Mouse (Mus musculus) retina, adult 2 months (tissue): ENCODE results near the gene Myo1e.

Experiments
- DNase-seq: peaks from one replicate; pipeline ENCODE4 v3.0.0-alpha.2; 2012; ENCODE audit warnings: low read depth, low spot score

The Myo1e gene

DNA sequence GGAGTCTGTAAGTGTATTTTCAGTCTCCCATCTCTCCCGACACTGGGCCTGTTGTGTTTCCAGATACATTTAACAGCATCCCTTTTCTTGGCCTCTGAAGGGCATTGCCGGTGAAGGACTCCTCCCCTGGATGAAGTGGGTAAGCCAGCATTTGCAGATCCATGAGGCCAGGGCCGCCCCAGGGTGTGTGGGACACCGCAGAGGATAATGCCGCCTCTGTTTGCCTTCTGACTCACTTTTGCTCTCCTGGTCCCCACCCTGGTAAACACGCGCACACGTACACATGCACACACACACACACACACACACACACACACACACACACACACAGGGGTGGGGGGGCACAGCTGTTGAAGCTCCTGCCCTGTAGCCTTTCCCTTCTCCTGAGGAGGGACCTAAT, 74.3 kb downstream of the Myo1e start:
- DNase-seq: no peak

DNA sequence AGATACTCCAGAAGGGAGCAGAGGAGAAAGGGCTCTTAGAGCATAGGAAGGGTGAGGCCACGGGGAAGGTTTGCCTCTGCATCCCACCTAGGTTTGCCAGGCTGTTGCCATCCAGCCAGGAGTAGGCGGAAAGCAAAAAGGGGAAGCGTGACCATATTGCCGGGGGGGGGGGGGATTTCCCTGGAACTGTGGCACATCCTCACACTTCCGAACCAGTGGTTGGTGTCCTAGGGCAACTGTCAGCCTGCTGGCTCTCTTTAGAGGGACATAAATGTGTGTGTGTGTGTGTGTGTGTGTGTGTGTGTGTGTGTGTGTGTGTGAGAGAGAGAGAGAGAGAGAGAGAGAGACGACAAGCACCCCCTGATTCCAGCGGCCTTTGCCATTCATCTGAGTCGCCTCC, 75.0 kb downstream of the Myo1e start:
- no peak for DNase-seq

- no peak for DNase-seq
These were observed 76.0 kb downstream of the Myo1e start for GRCm38 (mm10) chr9:70283151-70283550.

DNA sequence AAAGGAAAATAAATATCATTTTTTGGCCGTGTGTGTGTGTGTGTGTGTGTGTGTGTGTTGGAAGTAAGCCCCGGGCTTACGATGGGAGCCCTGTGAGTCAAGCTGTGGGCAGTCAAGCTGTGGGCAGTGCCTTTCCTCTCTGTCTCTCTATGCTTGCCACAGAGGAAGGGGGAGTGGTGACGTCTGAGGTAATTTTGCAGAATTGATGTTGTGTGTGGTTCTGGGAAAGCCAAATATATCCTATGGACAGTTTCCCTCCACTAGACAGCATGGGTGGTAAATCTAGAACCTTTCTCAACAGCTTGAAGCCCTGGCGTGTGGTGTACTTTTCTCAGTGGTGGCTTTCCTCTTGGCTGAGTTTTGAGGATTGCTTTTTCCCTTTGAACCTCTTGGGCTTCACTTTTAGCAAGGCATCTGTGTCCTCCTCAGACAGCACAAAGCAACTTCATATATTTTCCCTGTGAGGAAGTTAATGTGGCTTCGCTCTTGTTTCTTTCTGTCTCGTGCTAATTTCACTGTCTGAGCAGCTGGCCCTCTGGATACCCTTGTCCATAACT, 77.5 kb downstream of the Myo1e start:
- no peak for DNase-seq

DNA sequence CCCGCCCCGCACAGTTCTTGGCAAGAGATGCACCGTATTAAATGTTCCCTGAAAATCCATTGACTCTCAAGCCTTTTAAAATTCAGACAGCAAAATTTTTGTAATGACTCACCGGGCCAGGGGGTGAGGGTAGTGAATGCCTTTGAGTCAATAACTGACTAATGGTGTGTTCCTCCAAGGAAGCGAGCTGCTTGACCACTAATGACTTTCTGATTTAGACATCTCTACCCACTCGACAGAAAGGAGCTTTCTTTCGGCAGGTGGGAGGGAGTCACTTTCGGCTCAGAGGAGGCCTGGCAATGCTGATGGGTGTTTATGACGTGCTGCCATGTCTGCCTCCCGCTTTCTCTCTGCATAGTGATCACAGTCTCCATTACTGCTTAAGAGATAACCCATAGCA, 83.6 kb downstream of the Myo1e start:
- DNase-seq: no peak

DNA sequence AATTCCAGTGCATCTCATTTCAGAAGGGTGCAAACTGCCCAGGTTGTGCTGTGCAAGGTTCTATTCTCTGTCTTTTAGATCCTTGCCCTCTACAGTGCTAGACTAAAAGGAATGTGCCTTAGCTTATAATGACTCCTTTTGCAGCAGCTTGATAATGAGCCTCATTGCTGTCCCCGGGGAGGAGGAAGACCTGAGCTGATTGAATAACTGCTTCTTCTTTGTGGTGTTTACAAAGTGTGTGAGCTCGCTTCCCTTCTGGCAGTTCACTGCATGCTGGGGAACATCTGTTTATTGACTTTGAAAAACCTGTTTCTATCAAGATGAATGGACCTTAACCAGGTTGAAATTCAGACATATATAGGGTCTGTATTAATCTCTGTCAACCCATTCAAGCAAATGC, 89.8 kb downstream of the Myo1e start:
- no peak for DNase-seq

DNA sequence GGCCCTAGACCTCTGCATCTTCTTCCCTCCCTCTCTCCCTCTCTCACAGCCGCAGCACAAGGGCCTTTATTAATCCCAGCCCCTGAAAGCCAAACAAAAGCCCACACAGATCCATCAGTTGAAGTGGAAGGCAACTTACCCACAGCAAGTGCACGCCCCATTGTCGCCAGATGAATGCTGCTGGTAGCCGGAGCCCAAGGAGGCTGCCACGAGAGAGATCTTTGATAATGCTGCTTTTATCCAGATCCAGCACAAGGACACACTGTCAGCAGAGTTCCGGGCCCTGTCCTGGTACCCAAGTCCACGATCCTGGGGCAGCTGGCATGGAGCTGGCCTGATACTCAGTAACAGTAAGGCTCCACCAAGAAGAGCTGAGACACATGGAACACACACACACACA, 91.1 kb downstream of the Myo1e start:
- DNase-seq: no peak

DNA sequence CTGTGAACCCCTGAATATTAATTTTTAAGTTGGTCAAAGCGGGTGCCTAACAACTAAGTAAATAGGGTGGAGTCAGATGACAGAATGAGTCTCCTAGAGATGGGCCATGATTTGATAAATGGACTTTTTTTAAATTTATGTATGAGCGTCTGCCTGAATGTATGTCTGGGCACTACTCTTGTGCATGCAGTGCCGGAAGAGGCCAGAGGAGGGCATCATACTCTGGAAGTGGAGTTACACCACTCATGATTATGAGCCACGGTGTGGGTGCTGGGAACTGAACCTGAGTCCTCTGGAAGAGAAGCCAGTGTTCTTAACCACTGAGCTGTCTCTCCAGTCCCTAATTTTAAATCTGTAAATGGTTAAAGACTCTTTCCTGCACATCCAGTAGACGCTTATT, 93.6 kb downstream of the Myo1e start:
- DNase-seq: no peak

GRCm38 (mm10) chr9:70301598-70301997, 94.4 kb downstream of the Myo1e start:
- DNase-seq: no peak

GRCm38 (mm10) chr9:70304901-70305300, 97.8 kb downstream of the Myo1e start:
- no peak for DNase-seq

DNA sequence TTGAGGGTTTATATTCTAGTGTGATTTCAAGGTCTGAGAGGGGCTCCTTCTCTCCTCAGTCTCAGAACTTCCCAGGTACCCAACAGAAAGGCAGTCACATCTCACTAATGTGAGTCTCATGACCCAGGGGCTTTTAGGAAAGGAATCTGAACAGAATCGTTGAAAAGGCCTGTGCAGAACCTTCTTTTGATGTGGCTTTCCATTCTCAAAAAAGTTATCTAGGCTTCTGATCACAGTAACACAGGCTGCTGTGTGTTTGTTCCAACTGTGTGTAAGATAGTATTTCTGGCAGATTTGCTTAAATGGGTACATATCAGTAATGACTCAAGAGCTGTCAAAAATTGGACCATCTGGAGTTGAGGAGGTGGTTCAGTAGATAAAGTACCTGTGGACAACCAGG, 102.9 kb downstream of the Myo1e start:
- DNase-seq: no peak

GRCm38 (mm10) chr9:70314019-70314418, 106.9 kb downstream of the Myo1e start:
- DNase-seq: no peak

- no peak for DNase-seq
These were observed 108.0 kb downstream of the Myo1e start for GRCm38 (mm10) chr9:70315130-70315529.

DNA sequence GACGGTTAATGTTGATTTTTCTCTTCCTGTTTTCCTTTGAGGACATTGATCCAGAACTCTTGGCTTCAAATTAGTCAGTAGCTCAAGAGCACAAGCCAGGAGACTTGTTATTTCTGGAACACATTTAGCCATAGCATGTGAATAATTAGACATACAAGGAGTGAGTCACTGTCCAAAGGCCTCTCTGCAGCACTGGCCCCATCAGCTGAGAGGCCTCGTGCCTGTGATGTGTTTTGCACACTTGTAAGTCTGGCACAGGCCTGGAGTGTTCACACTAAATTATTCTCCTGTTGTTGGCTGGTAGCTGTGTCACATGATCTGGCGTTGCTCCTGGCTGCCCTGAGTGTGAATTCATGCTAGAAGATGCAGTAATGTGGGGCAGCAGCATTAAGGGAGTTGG, 111.5 kb downstream of the Myo1e start:
- DNase-seq: no peak

GRCm38 (mm10) chr9:70324336-70324735, 117.2 kb downstream of the Myo1e start:
- no peak for DNase-seq

- no peak for DNase-seq
These were observed 118.9 kb downstream of the Myo1e start for GRCm38 (mm10) chr9:70325880-70326595.

DNA sequence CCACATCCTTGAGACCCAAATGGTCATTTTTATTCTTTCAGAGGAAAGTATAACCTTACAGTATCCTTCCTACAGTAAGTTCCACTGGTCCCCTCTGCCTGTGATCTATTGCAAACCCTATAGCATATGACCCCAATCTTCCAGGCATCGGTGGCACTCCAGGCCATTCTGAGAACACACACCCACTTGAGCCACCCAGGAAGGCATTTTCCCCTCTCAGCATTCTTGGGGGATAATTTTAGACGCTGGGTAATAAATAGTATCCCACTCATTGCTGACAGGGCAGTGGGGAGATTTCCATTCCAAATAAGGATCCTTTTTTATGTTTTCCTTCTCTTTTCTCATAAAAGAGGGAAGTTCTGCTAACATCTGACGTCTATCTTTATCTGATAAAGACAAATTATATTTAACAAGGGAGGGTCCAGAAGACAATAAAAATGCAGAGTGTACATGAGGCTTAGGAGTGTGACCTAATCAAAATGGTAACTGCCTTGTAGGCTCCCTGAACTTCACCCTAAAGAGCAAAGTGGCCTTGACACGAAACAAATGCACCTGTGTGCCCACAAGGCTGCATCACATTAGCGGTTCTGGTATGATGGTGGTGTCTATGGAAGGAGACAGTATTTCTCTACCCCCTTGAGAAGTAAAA, 121.2 kb downstream of the Myo1e start:
- DNase-seq: no peak

DNA sequence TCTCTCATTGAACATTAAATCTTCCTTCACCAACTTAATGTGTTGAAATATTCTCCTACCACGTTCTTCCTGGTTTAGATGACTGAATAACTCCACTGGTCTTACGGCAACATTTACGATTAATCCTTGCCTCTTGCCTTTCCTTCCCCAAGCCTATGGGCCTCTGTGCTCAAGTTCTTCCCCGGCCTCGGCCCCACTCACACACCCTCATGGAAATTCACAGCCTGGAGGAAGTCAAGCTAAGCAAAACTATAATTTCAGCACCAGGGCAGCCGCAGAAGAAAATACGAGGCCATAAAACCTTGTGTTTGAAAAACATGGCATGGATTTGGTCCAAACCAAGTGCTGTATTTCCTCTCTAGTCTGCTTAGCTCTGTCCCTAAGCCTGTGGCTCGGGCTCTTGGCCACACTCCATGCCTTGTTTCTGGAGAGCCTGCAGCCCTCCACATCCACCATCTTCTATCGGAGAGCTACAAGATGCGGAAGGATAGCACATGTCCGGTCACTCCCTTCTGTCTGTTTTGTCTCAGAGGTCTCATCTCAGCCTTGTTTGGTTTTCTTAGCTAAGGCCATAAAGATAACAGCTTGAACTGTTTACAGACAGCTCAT, 124.7 kb downstream of the Myo1e start:
- DNase-seq: no peak

GRCm38 (mm10) chr9:70338391-70338790, 131.2 kb downstream of the Myo1e start:
- no peak for DNase-seq

GRCm38 (mm10) chr9:70338894-70339293, 131.7 kb downstream of the Myo1e start:
- no peak for DNase-seq

DNA sequence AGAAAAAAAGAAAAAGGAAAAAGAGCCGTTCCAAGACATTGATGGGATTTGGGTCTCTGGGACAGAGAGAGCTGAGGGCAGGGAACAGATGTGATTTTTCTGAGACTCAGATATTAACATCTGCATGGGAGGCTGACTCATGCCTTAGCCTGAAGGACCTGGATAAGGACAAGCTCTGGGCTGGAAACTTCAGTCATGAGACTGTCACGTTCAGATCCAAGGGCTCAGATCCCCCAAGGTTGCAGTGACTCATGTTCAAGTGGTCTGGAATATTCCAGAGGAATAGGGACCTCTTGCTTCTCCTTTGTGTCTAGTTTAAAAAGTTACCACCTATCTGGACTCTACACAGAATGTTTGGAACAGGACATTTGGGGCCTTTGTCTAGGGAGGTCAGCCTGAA, 142.1 kb downstream of the Myo1e start:
- DNase-seq: no peak

- no peak for DNase-seq
These were observed 144.6 kb downstream of the Myo1e start for GRCm38 (mm10) chr9:70351570-70352277.
